Mouse (Mus musculus): ENCODE measurements around the gene Adcyap1. TPM values are rescaled to one million over a fixed set of nuclear protein-coding genes. Genes with fewer than 3 reads are reported as not detected.

Gene Adcyap1
- not detected for total RNA-seq (2021)

- no peak for DNase-seq
Measured at GRCm38 (mm10) chr17:93198717-93199116, at the start of gene Adcyap1. Gene Adcyap1, plus strand, starts transcription at chr17:93199017.

DNA sequence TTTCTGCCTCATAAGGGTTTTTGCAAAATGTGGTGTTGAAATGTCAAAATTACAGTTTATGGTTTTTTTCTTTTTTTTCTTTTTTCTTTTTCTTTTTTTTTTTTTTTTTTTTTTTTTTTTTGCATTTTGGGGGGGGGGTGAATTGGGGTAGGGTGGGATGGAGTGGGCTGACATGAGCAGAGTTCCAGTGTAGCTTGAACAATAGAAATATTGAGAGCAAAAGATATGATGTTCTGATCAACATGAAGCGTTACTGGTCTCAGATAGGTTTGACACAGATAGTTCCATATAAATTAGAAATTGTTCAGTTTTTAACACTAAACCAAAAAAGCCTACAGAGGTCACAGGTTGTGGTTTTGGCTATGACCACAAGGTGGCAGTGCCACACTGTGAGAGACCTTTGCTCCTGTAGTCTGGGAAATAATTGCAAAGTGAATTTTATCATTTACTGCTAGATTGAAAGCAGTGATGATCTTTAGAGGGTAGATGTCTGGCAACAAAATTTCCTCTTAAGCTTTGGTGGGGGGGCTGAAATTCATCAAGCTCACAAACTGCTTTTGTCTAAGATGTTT is 40.5 kb upstream of the Adcyap1 start:
- peak; percentile 52 for DNase-seq

DNA sequence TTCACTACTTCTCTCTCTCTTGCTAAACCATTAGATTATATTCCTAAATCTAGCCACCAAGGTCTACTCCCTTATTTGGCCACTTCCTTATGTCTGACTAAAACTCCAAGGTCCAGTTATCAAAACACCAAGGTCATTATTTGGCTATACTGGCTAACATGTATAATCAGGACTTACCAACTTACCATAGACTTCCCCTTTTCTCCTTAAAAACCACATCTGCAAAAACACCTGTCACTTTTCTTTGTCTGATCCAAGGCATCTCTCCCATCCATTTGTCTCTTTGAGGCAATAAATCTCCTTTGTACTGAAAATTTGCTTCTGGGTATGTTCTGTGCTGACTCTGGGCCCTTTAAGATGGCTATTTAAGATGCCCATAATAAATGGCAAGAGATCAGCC is 29.2 kb upstream of the Adcyap1 start:
- DNase-seq, result no peak

- DNase-seq, result no peak
Measured at GRCm38 (mm10) chr17:93196846-93197245, 2.0 kb upstream of the Adcyap1 start.

DNA sequence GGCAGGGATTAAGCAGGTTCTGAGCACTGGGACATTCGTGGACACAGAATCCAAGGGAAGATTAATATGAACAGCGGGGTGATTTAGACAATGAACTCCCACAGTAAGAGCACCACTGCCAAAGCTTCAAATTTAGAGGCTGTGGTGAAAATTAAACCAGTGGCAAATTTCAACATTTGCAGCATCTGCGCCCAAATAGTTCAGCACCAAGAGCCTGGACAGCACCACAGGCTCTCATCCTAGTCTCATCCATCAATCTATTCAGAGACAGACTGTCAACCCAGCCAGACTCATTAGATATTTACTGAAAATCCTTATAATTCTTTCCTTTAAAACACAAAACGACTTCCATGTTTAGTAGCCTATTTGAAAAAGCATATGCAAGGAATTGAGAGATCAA is 604 bp upstream of the Adcyap1 start:
- DNase-seq, result no peak

DNA sequence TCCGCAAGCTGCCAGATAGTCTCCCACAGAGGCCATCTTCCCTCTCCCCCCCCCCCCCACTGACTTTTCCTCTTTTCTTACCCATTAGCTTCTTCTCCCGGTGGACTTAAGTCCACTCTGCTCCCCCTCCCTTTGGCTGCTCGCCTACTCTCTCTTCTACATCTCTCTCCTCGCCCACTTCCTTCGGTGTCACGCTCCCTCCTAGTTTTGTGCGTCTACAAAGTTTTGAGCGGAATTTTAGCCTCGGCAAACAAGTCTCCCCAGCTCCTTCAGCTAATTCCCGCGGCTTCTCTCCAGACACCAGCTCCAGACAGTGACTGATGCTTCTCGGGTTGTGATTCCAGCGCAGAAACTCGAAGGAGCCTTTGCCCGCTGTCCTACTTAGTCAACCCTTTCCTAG is 401 bp downstream of the Adcyap1 start:
- no peak for DNase-seq

GRCm38 (mm10) chr17:93199747-93200146 is 930 bp downstream of the Adcyap1 start:
- DNase-seq, result no peak

GRCm38 (mm10) chr17:93200386-93201264 is 1.8 kb downstream of the Adcyap1 start:
- DNase-seq, result no peak

DNA sequence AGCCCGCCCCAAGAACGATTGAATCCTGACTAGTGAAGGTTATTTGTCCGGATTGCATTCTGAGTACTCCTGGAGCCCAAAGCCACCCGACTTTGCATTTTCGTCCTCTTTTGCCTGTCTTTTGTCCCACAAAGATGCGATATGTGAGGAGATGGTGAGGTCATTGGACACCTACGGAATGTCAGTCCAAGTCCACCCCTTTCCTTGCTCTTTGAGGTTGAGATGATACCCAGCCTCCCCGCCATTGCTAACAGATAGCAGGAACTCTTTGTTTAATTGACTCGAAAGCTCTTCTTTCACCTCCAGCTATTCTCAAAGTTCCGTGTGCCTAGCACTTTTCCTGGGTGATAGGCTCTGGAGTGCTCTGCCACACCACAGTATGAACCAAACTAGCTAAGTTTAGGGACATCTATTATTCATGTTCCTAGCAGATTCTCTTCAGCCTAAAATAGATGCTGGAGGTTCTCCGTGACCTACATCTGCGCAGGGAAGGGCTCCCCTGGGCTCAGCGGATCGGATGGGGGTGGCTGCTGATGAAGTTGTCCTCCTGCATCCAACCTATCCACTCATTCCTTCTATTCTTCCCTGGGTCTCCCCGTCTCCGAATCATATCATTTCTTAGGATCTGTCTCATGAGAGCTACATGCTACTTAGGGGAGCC is 2.6 kb downstream of the Adcyap1 start:
- DNase-seq, result no peak

DNA sequence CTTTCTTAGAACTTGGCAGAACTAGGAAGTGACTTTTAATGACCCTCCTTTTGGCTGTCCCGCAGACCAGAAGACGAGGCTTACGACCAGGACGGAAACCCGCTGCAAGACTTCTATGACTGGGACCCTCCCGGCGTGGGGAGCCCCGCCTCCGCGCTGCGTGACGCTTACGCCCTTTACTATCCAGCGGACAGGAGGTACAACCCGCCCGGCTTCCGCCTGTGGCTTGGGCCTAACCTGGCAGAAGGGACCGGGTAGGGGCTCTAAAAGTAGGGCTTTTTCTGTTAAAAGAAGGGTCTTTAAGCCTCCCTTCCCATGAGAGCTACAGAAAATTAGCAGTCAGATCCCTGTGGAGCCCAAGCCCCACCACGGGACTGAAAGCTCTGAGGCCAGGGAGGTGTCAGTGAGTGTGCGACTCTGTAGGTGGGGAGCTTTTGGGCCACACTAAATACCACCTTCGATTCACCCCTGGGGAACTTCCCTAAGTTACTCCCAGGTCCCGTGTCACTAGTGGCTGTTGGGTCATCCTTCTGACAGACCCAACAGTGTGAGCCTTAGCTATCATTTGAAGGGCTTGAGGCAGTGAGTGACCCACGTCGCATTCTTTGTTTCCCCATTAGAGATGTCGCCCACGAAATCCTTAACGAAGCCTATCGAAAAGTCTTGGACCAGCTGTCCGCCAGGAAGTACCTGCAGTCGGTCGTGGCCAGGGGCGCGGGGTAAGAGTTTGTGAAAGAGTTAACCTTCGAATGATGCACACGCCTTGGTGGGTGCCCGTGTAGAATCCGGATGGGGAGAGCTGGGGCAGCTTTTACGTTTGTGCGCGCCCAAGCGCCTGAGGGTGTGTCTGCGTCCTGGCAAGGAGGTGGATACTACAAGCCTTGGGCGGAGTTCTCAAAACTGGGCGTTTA is 3.6 kb downstream of the Adcyap1 start:
- peak; percentile 4 for DNase-seq

DNA sequence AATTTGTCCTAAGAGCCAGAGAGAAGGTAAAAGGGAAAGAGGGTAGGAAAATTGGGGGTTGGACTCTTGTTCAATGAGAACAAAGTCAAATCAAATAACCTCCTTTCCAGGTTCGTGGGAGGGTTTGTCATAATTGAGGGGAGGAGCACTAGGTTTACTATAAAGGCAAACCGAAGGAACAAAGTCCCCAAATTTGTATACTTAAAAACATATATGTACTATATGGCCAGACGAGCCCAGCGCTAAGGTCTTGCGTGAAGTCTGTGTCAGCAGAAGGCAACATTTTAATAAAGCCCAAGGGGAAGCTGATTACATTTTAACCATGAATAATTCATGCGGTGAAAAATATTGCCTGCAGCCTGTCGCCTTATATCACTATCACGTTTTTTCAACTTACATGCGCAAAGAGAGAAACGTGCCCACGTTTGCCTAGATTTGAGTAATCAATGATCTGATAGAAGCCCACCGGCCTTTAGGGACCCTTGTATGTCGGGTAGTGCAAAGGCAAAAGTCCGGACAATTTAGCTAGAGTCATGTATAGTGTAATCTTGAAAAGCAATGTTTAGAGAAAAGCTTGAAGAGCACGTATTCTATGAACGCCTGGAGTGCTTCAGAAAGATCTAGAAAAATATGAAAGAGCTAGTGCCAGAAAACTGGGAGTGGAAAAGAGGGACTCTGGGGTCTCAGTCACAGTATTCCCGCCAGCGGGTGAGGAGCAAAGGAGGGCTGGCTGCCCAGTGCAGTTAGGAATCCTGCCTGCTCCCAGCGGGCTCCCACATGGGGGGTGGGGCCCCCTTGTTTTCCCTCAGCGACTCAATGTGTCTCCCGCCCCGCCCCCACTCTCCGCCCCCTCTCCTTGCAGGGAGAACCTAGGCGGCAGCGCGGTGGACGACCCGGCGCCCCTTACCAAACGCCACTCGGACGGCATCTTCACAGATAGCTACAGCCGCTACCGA is 4.5 kb downstream of the Adcyap1 start:
- no peak for DNase-seq

- DNase-seq, result no peak
Measured at GRCm38 (mm10) chr17:93217785-93218184, 19.0 kb downstream of the Adcyap1 start.

GRCm38 (mm10) chr17:93218640-93219039 is 19.8 kb downstream of the Adcyap1 start:
- no peak for DNase-seq

DNA sequence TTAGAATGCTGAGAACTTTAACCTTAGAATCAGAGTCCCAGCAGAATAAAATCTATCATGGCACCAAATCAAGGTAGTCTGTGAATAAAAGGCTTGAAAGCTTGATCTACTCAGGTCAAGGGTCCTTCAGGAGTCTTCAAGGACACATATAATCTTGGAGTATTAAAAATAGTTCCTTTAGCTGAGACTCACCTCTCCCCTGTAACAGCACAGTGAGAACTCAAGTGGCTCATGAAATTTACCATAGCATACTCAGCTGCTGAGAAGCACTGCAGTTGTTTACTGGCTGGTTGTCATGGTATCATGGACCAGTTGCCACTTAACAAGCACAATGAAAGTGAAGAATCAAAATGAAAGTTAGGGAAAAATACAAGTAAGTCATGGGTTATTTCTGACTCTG is 38.5 kb downstream of the Adcyap1 start:
- DNase-seq, result no peak
